Mouse (Mus musculus): ENCODE results near the gene Grik2. TPM values are rescaled to one million over a fixed set of nuclear protein-coding genes. Genes with fewer than 3 reads are reported as not detected.

Gene Grik2
- 1.6 and 1.8 TPM in 2 replicates for polyA plus RNA-seq (2015; fragmentation: Nextera tagmentation; extraction: Ambion mirVana)

DNA sequence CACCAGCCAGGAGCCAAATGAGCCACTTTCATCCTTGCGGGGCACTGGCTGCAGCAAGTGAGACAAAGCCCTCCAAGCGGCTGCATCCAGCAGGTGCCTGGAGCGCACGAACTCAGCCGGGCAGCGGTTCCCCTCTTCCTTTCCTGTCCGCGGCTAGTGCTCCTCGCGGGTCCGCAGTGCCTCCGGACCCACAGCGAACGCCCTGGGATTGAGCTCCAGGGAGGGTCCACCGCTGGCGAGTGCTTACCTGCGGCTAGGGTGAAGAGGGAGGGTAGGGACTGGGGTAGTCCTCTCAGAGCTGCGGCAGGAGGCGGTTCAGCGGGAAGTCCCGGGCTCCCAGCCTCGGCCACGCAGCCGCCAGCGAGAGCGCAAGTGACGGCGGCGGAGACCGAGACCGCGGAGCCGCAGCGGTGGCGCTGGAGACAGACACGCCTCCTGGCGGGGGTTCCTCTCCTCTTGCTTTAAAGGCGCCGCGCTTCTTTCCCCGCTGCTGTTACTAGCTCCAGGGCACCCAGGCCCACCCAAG, at the start of gene Grik2:
Grik2 (minus strand) TSS at position 386 of the 526 bp plus-strand sequence.
- peak within 1 kb of the TSS; percentile 57 for H3K4me3 ChIP-seq
- WGBS, result under 1% methylated on average over 41 of the region's 41 CpGs
- peaks cover 15% of the 10 kb centered on the region for H3K4me1 ChIP-seq
- H3K9me3 ChIP-seq, result no peaks in the 10 kb centered on the region
- H3K27ac ChIP-seq, result no peak within 1 kb of the TSS
- H3K9ac ChIP-seq, result peak within 1 kb of the TSS; percentile 57; the same call in 1 of the 2 replicates
- peak; percentile 67; the same call in 1 of the 2 replicates for ATAC-seq (ENCODE audit: insufficient number of reproducible peaks, insufficient read depth, low FRiP score, low TSS enrichment, low read depth)
- H3K36me3 ChIP-seq, result no peaks in the 10 kb centered on the region
- H3K4me2 ChIP-seq, result peak within 1 kb of the TSS; percentile 97
- peaks cover 25% of the 10 kb centered on the region for H3K27me3 ChIP-seq

DNA sequence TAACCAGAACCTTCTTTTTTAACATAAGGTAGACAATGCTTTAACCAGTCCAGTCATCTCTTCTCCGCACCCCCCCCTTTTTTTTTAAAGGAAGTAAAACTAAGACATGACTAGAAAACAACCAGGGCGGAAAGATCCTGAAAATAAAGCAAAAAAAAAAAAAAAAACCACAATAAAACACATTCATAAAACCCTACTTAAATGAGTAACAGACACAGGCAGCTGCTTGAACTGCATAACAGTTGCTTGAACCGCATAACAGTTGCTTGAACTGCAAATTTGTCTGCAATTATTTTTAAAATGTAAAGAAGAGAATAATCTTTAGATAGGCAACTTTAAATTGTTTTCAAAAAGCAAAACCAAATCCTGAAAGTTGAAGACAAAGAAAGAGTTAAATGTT, 45.8 kb upstream of the Grik2 start:
- H3K4me2 ChIP-seq, result no peak overlapping the region
- no peaks in the 10 kb centered on the region for H3K27me3 ChIP-seq
- no peaks in the 10 kb centered on the region for H3K4me1 ChIP-seq
- no peak for ATAC-seq (ENCODE audit: insufficient number of reproducible peaks, insufficient read depth, low FRiP score, low TSS enrichment, low read depth)
- WGBS, result 42% methylated on average over 3 of the region's 3 CpGs
- no peak overlapping the region for H3K4me3 ChIP-seq
- no peak overlapping the region for H3K27ac ChIP-seq
- H3K9me3 ChIP-seq, result no peaks in the 10 kb centered on the region
- H3K36me3 ChIP-seq, result no peaks in the 10 kb centered on the region
- no peak overlapping the region for H3K9ac ChIP-seq

DNA sequence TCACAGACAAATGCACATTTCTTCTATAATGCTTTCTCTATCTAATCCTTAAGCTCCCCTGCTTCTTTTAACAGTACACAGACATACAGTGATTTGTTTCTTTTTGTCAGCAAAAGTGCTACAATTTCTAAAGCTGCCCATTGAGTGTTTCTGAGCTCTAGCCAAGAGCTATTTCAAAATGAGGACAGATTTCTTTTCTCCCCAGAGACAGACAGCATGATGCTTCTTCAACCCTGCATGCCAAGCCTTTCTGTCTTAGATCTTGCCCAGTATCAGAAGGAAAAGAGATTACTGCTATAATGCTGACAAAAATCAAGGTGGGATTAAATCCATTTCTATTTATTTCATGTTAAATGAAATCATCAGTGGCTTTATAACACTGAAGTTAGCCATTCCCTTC, 18.7 kb upstream of the Grik2 start:
- Histone ChIP-seq H3K36me3 (no peaks in the 10 kb centered on the region), H3K4me1 (no peaks in the 10 kb centered on the region), H3K27me3 (no peaks in the 10 kb centered on the region), H3K9ac (no peak overlapping the region), H3K9me3 (no peaks in the 10 kb centered on the region), H3K27ac (no peak overlapping the region), H3K4me3 (no peak overlapping the region), H3K4me2 (no peak overlapping the region)
- ATAC-seq (ENCODE audit: insufficient number of reproducible peaks, insufficient read depth, low FRiP score, low TSS enrichment, low read depth), result no peak

DNA sequence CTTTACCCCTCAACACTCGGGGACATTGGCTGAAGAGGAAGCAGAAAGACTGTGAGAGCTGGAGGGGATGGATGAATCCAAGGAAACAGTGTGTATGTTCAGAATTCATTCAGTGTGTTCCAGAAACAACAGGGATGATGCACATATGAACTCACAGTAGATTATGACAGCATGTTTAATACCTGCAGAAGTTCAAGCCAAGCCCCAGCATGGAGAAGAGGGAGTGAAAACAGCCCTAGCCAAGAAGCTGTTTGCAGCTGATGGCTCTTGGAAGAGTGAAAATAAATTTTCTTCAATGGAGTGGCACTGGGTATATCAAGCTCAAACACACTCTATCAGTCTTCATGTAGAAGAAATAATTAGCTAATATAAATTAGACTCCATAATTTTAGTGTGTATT, 12.4 kb upstream of the Grik2 start:
- no peak for ATAC-seq (ENCODE audit: insufficient number of reproducible peaks, insufficient read depth, low FRiP score, low TSS enrichment, low read depth)
- H3K36me3 ChIP-seq, result no peaks in the 10 kb centered on the region
- no peak overlapping the region for H3K4me2 ChIP-seq
- no peak overlapping the region for H3K4me3 ChIP-seq
- no peak overlapping the region for H3K9ac ChIP-seq
- H3K27ac ChIP-seq, result no peak overlapping the region
- no peaks in the 10 kb centered on the region for H3K4me1 ChIP-seq
- no peaks in the 10 kb centered on the region for H3K9me3 ChIP-seq
- no peaks in the 10 kb centered on the region for H3K27me3 ChIP-seq
- WGBS, result 83% methylated on average over 1 of the region's 1 CpGs

DNA sequence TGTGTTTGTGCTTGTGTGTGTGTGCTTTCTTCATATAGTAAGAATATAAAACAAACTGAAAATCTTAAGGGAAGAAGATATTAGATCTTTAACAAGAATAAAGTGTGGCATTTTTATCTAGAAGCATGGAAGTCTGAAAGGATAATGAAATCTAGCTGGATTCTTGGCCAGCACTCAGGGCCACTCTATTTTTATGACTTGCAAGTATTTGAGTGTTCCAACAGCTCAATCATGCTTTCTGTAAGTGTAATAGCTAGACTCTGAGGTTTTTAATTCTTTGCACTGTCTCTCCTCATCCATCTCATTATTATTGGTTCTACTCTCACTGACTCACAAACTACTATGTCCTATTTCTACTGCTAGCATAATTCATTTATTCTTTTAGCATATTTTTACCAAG, 5.6 kb upstream of the Grik2 start:
- no peak overlapping the region for H3K4me3 ChIP-seq
- no peaks in the 10 kb centered on the region for H3K36me3 ChIP-seq
- H3K4me2 ChIP-seq, result no peak overlapping the region
- ATAC-seq (ENCODE audit: insufficient number of reproducible peaks, insufficient read depth, low FRiP score, low TSS enrichment, low read depth), result no peak
- peaks cover 8% of the 10 kb centered on the region for H3K4me1 ChIP-seq
- H3K9ac ChIP-seq, result no peak overlapping the region
- H3K9me3 ChIP-seq, result no peaks in the 10 kb centered on the region
- no peak overlapping the region for H3K27ac ChIP-seq
- H3K27me3 ChIP-seq, result no peaks in the 10 kb centered on the region; the same call in 1 of the 2 replicates

DNA sequence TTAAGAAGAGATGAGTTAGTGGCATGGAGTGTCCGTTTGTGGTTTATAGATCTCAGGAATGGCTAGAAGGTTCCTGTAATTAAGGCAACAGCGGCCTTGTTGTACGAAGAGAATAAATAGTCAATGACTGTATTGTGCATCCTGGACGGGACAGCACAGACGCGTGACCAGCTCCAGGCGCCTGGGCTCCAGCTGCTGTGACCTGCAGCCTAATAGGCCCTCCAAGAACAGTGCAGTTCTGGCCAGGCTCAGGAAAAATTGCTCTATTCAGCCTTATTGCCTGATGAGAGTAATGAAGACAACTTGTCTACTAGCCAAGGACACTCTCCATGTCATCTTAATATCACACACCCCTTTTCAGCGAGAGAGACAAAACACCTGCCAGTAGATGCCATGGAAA, 1.8 kb upstream of the Grik2 start:
- Histone ChIP-seq H3K27ac (no peak overlapping the region), H3K9me3 (no peaks in the 10 kb centered on the region), H3K27me3 (peaks cover 19% of the 10 kb centered on the region), H3K36me3 (no peaks in the 10 kb centered on the region), H3K4me1 (peaks cover 15% of the 10 kb centered on the region), H3K4me3 (no peak overlapping the region), H3K4me2 (no peak overlapping the region), H3K9ac (no peak overlapping the region)
- WGBS, result 25% methylated on average over 8 of the region's 8 CpGs
- ATAC-seq (ENCODE audit: insufficient number of reproducible peaks, insufficient read depth, low FRiP score, low TSS enrichment, low read depth), result no peak

DNA sequence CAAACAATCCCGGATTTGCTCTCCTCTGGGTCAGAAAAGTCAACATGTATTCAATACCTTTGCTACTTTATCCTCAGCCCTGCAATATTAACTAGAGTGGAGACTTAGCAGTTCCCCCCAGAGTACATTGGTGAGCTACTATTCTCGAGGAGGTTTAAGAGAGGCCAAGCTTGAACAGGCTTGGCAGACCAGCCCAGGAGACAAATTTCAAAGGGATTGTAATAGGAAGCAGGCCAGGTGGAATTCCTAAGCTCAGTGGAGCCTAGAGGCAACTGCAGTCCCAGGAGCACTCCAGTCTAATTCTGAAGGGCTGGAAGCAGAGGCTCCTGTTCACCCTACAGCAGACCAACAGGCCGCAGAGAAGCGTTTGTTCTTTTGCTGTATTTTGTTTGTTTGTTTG, 1.1 kb upstream of the Grik2 start:
- Histone ChIP-seq H3K9me3 (no peaks in the 10 kb centered on the region), H3K4me2 (no peak overlapping the region), H3K9ac (no peak overlapping the region), H3K36me3 (no peaks in the 10 kb centered on the region), H3K27ac (no peak overlapping the region), H3K4me1 (peaks cover 15% of the 10 kb centered on the region), H3K4me3 (no peak overlapping the region), H3K27me3 (peaks cover 19% of the 10 kb centered on the region)
- no peak for ATAC-seq (ENCODE audit: insufficient number of reproducible peaks, insufficient read depth, low FRiP score, low TSS enrichment, low read depth)
- WGBS, result 17% methylated on average over 4 of the region's 4 CpGs

DNA sequence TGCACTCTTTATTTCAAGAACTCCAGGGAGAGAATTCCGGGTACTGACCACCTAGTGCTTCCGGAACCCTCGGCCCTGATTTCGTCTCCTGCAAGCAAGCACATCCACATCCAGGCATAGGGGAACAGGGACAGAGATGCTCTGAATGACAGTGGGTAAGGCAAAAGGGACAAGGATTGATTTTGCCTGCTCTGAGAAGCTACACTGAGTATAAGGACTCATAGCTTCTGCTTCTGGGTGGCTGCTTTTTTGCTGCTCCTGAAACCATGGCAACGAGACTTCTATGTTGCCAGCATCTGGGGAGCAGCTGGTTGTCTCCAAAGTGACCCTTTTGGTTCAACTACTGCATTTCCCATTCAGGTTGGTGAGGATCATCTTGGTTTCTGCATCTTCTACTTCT, 348 bp upstream of the Grik2 start:
- Histone ChIP-seq H3K9me3 (no peaks in the 10 kb centered on the region), H3K4me2 (peak overlapping the region; percentile 97), H3K27ac (no peak overlapping the region), H3K4me1 (peaks cover 15% of the 10 kb centered on the region), H3K36me3 (no peaks in the 10 kb centered on the region), H3K9ac (peak overlapping the region; percentile 57; the same call in 1 of the 2 replicates), H3K27me3 (peaks cover 20% of the 10 kb centered on the region), H3K4me3 (peak overlapping the region; percentile 57)
- 3% methylated on average over 5 of the region's 5 CpGs for WGBS
- 0 out of 2 replicates have a peak, but pooled peaks have one; percentile 37 for ATAC-seq (ENCODE audit: insufficient number of reproducible peaks, insufficient read depth, low FRiP score, low TSS enrichment, low read depth)

DNA sequence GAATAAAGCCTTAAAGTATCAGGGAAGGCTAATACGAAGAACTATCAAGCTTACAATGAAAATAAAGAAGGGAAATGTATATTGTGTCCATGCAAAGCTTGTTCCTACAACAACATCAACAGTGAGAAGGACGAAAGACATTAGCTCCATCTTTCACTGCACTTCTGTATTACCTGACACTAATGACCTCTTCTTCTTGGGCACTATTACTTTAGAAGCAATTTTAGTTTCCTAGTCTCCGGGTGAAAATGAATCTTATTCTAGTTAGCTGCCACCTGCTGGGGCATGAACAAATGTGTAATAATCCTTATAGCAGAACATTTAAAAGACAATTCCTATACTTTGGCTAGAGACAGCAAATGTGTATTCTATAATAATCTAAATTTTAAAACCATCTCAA, 1.9 kb downstream of the Grik2 start:
- Histone ChIP-seq H3K27ac (no peak overlapping the region), H3K4me1 (peaks cover 24% of the 10 kb centered on the region), H3K27me3 (peaks cover 43% of the 10 kb centered on the region), H3K4me2 (no peak overlapping the region), H3K9me3 (no peaks in the 10 kb centered on the region), H3K4me3 (no peak overlapping the region), H3K36me3 (no peaks in the 10 kb centered on the region), H3K9ac (no peak overlapping the region)
- ATAC-seq (ENCODE audit: insufficient number of reproducible peaks, insufficient read depth, low FRiP score, low TSS enrichment, low read depth), result no peak
- WGBS, result 45% methylated on average over 3 of the region's 3 CpGs

DNA sequence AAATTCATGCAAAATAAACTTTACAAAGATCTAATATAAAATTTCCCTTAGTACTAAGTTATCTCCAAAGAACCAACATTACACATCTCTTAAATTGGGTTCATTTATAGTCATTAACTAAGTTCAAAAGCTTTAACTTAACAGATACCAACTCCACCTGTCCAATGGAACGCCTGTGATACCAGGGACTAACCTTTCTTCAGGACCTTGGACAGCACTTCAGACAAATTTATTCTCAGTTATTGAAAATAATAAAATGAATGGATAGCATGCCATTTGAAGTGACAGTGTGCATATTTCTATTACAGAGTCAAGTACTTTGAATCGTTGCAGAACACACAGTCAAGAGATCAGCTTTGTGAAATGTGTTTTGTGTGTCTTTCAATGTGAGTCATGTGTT, 3.1 kb downstream of the Grik2 start:
- Histone ChIP-seq H3K27ac (no peak overlapping the region), H3K9ac (no peak overlapping the region), H3K9me3 (no peaks in the 10 kb centered on the region), H3K4me2 (no peak overlapping the region), H3K4me3 (no peak overlapping the region), H3K36me3 (no peaks in the 10 kb centered on the region), H3K27me3 (peaks cover 54% of the 10 kb centered on the region), H3K4me1 (peaks cover 24% of the 10 kb centered on the region)
- 38% methylated on average over 2 of the region's 2 CpGs for WGBS
- no peak for ATAC-seq (ENCODE audit: insufficient number of reproducible peaks, insufficient read depth, low FRiP score, low TSS enrichment, low read depth)

DNA sequence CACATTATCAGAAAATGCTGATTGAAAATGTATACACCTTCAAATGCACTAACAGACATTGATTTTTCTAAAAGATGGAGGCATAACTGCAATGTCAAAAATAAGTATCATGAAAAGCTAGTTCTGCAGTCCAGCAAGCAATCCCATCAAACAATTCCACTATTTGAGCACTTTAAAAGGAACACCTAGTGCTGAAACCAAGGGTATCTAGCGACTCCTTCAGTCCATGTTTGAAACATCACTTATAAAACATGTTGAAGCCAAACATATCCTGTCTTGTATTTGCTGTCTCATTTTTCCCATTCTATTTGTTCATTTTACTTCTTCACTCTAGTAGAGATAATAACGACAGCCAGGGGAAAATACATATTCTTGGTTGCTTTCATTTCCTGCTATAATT, 3.7 kb downstream of the Grik2 start:
- no peak overlapping the region for H3K9ac ChIP-seq
- no peak for ATAC-seq (ENCODE audit: insufficient number of reproducible peaks, insufficient read depth, low FRiP score, low TSS enrichment, low read depth)
- H3K9me3 ChIP-seq, result no peaks in the 10 kb centered on the region
- no peaks in the 10 kb centered on the region for H3K36me3 ChIP-seq
- H3K4me2 ChIP-seq, result no peak overlapping the region
- peaks cover 54% of the 10 kb centered on the region for H3K27me3 ChIP-seq
- H3K27ac ChIP-seq, result no peak overlapping the region
- 11% methylated on average over 2 of the region's 2 CpGs for WGBS
- H3K4me1 ChIP-seq, result peaks cover 27% of the 10 kb centered on the region
- H3K4me3 ChIP-seq, result no peak overlapping the region

DNA sequence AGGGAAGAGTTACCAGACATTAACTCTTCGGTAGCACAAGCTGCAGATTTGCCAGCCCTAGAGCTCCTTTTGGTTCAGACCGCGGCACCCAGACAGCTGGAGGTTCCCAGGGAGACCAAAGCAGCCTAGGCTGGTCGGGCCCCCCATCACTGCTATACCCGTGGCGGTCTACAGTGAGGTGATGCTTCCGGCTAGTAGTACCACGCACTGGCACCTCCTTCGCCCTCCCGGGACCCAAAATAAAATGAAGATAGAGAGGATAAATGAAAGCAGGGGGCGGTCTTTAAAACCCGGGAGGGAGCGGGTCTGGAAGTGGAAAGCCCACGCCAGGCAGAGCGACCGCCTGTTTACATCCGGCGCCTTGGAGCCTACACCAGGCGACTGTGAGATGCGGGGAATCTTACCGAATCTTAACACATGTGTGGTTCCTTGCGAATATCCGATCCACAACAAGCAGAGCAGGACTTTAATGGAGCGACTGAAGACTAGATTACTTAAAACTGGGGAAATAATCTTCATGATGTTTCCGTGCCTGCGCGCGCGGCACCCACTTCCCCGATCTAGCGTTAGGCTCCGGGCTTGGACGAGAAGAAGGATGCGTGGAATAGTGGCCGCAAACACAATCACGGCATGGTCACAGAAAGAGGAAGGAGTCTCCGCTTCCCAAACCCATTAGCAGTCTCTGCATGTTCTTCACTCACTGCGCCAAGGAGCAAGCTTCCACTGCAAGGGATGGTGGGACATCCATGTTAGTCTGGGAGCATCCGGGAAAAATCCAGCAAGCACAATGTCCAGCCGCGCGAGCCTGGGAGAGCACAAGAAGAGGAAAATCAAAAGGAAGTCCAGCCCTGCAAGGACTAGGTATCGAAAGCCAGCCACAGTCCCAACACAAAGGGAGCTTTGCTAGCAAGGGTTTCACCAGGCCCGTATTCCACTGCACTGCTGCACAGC, 5.5 kb downstream of the Grik2 start:
- peak overlapping the region; percentile 49 for H3K4me3 ChIP-seq
- under 1% methylated on average over 44 of the region's 44 CpGs for WGBS
- ATAC-seq (ENCODE audit: insufficient number of reproducible peaks, insufficient read depth, low FRiP score, low TSS enrichment, low read depth), result no peak
- H3K36me3 ChIP-seq, result no peaks in the 10 kb centered on the region
- peaks cover 47% of the 10 kb centered on the region for H3K27me3 ChIP-seq
- no peak overlapping the region for H3K27ac ChIP-seq
- H3K9me3 ChIP-seq, result no peaks in the 10 kb centered on the region
- peak overlapping the region; percentile 90 for H3K4me2 ChIP-seq
- H3K9ac ChIP-seq, result peak overlapping the region; percentile 59
- peaks cover 13% of the 10 kb centered on the region for H3K4me1 ChIP-seq

Data from embryonic facial prominence, embryonic 13.5 days (tissue).